Mouse (Mus musculus) kidney, adult 2 months (tissue): ENCODE measurements around the gene Rpp38. TPM values are rescaled to one million over a fixed set of nuclear protein-coding genes. Genes with fewer than 3 reads are reported as not detected.

ENCODE experiments used
- DNase-seq: peaks from one replicate; pipeline ENCODE4 v3.0.0; 2021
- H3K27ac ChIP-seq: fragments of 200-500 bp; 2 replicates; pipeline ENCODE4 v1.5.1; 2012; ENCODE audit warnings: low read depth, low read length, control low read depth, inconsistent platforms; ENCODE audit not compliant: insufficient read depth
- H3K27me3 ChIP-seq: fragments of 200-500 bp; replicated peaks from 2 replicates; pipeline ENCODE4 v1.6.1; 2012; ENCODE audit warnings: mild to moderate bottlenecking, moderate library complexity, low read length, inconsistent platforms; ENCODE audit not compliant: control insufficient read depth, insufficient read depth
- H3K36me3 ChIP-seq: fragments of 200-500 bp; 2 replicates; pipeline ENCODE4 v1.6.1; 2012; ENCODE audit warnings: mild to moderate bottlenecking, moderate library complexity, low read length, inconsistent platforms; ENCODE audit not compliant: control insufficient read depth, insufficient read depth
- H3K4me1 ChIP-seq: fragments of 200-500 bp; 2 replicates; pipeline ENCODE4 v1.6.1; 2011; ENCODE audit warnings: low read length; ENCODE audit not compliant: control insufficient read depth, insufficient read depth
- H3K4me3 ChIP-seq: fragments of 200-500 bp; 2 replicates; pipeline ENCODE4 v1.5.1; 2011; ENCODE audit warnings: mild to moderate bottlenecking, low read depth, low read length, control low read depth; ENCODE audit not compliant: insufficient read depth
- CTCF ChIP-seq: fragments of 200-500 bp; conservative IDR thresholded peaks from 2 replicates; pipeline ENCODE4 v1.5.1; 2011; ENCODE audit warnings: low read depth, mild to moderate bottlenecking, control low read depth, low read length, moderate library complexity, mixed read lengths; ENCODE audit not compliant: insufficient read depth, insufficient read length
- POLR2A ChIP-seq: fragments of 200-500 bp; IDR thresholded peaks from one replicate; pipeline ENCODE4 v1.6.1; 2011; ENCODE audit warnings: low read depth, low read length, control low read depth
- WGBS: fragments of 180-500 bp; shearing (Covaris S2); methylation state at CpG from one replicate; pipeline ENCODE4 v1.1.7; 2018; 5-methylcytosine and 5-hydroxymethylcytosine counted together
- polyA plus RNA-seq: library from polyadenylated mRNA; depleted of rRNA; stranded (reverse); fragments of >200 nt; gene quantifications from 2 replicates; pipeline ENCODE4 v1.2.3, GENCODE M21; 2012; rRNA removed

The Rpp38 gene
- polyA plus RNA-seq, result 3.6 and 3.7 TPM in 2 replicates

- peak; percentile 99 for DNase-seq
- Histone ChIP-seq H3K27me3 (no peaks in the 10 kb centered on the region), H3K36me3 (no peaks in the 10 kb centered on the region; the same call in 1 of the 2 replicates), H3K4me3 (peak within 1 kb of the TSS; percentile 83), H3K27ac (peak within 1 kb of the TSS; percentile 63; the same call in 1 of the 2 replicates), H3K4me1 (peaks cover 5% of the 10 kb centered on the region; the same call in 1 of the 2 replicates)
- no peak for TF ChIP-seq CTCF
- TF ChIP-seq POLR2A, result peak; percentile 21
- under 1% methylated on average over 45 of the region's 45 CpGs for WGBS
These were observed at the start of gene Rpp38 for GRCm38 (mm10) chr2:3332484-3333242. Gene Rpp38, minus strand, starts transcription at chr2:3332643.

- Histone ChIP-seq H3K27me3 (no peaks in the 10 kb centered on the region; the same call in 1 of the 2 replicates), H3K4me3 (no peak overlapping the region), H3K36me3 (no peaks in the 10 kb centered on the region), H3K27ac (no peak overlapping the region), H3K4me1 (no peaks in the 10 kb centered on the region)
- WGBS, result 64% methylated on average over 4 of the region's 4 CpGs
- no peak for TF ChIP-seq POLR2A
- no peak for TF ChIP-seq CTCF
- no peak for DNase-seq
These were observed 32.7 kb upstream of the Rpp38 start for GRCm38 (mm10) chr2:3365127-3365526.

GRCm38 (mm10) chr2:3361067-3361466, 28.6 kb upstream of the Rpp38 start:
- no peak overlapping the region for H3K27ac ChIP-seq
- H3K4me3 ChIP-seq, result no peak overlapping the region
- no peak for DNase-seq
- no peaks in the 10 kb centered on the region for H3K4me1 ChIP-seq
- H3K27me3 ChIP-seq, result no peaks in the 10 kb centered on the region; the same call in 1 of the 2 replicates
- H3K36me3 ChIP-seq, result no peaks in the 10 kb centered on the region
- TF ChIP-seq POLR2A, result no peak
- WGBS, result 78% methylated on average over 3 of the region's 3 CpGs

- DNase-seq, result no peak
- H3K27me3 ChIP-seq, result no peaks in the 10 kb centered on the region
- H3K36me3 ChIP-seq, result no peaks in the 10 kb centered on the region
- 65% methylated on average over 3 of the region's 3 CpGs for WGBS
- no peak overlapping the region for H3K4me3 ChIP-seq
- H3K4me1 ChIP-seq, result no peaks in the 10 kb centered on the region
- TF ChIP-seq CTCF, result no peak
- no peak for TF ChIP-seq POLR2A
- no peak overlapping the region for H3K27ac ChIP-seq
These were observed 25.4 kb upstream of the Rpp38 start for GRCm38 (mm10) chr2:3357887-3358286.

GRCm38 (mm10) chr2:3356311-3356710, 23.9 kb upstream of the Rpp38 start:
- Histone ChIP-seq H3K4me3 (no peak overlapping the region), H3K4me1 (no peaks in the 10 kb centered on the region), H3K27ac (no peak overlapping the region), H3K36me3 (no peaks in the 10 kb centered on the region), H3K27me3 (no peaks in the 10 kb centered on the region)
- TF ChIP-seq POLR2A (no peak), CTCF (no peak)
- DNase-seq, result no peak
- WGBS, result 53% methylated on average over 3 of the region's 3 CpGs

GRCm38 (mm10) chr2:3355793-3356192, 23.4 kb upstream of the Rpp38 start:
- Histone ChIP-seq H3K36me3 (no peaks in the 10 kb centered on the region), H3K27ac (no peak overlapping the region), H3K27me3 (no peaks in the 10 kb centered on the region), H3K4me3 (no peak overlapping the region), H3K4me1 (no peaks in the 10 kb centered on the region)
- 89% methylated on average over 8 of the region's 8 CpGs for WGBS
- no peak for DNase-seq
- no peak for TF ChIP-seq CTCF

GRCm38 (mm10) chr2:3353160-3353559, 20.7 kb upstream of the Rpp38 start:
- Histone ChIP-seq H3K4me3 (no peak overlapping the region), H3K36me3 (no peaks in the 10 kb centered on the region), H3K4me1 (no peaks in the 10 kb centered on the region), H3K27ac (no peak overlapping the region), H3K27me3 (no peaks in the 10 kb centered on the region)
- TF ChIP-seq CTCF (no peak), POLR2A (no peak)
- no peak for DNase-seq
